Mouse (Mus musculus): Measurements from ENCODE around the gene Tbc1d1.

Gene Tbc1d1

GRCm38 (mm10) chr5:64160705-64161391, 4.7 kb downstream of the Tbc1d1 start:
- DNase-seq (ENCODE audit: low read depth, low spot score): no peak

DNA sequence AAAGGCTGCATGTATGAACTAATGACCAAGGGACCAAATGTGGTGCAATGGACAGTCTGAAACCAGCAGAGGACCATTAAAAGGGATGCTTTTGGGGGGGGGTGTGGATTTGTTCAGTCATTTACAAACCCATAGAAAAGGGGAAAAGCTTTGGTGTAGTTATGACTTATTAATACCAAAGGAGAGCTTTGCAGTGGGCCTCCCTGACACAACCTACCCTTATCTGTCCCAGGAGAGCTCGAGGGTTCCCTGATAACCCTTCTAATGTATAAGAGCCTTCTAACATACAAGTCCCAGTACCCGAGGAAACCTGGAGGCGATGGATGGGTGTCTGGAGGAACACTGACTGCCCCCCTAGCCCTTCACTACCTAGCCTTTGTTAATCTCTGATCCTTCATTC, 5.8 kb downstream of the Tbc1d1 start:
- DNase-seq (ENCODE audit: low read depth, low spot score): no peak

DNA sequence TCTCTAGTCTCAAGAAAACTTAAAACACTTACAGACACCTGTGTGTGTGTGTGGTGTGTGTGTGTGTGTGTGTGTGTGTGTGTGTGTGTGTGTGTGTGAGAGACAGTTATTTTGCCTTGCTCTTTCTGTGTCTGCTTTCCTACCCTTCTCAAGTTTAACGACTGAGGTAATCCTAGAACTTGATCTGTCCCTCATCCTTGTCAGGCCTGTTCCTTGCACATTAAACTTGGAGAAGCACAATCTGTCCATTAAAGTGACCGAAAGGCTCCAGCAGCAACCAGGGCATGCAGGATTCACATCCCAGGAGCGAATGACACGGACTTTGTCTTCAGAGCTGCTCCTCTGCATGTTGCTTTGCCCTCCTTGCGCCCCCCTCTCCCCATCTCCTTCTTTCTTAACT, 6.5 kb downstream of the Tbc1d1 start:
- peak; percentile 76 for DNase-seq (ENCODE audit: low read depth, low spot score)

DNA sequence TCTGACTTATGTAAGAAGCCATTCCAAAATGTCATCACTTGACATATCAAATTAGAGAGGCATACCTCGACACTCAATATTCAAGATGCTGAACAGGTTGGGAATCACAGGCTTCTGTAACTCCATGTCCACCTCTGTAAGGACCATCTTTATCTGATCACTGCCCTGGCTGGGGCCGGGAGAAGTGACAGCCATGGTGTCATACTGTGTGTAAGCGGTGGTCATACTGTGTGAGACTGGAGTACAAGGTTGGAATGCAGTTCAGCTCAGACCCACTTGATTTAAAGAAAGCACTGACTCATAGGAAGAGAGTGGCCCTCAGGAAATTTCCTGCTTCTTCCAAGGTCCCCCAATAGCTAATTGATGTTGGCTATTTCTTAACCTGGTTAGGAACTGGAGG, 8.3 kb downstream of the Tbc1d1 start:
- DNase-seq (ENCODE audit: low read depth, low spot score): no peak

- no peak for DNase-seq (ENCODE audit: low read depth, low spot score)
Measured at GRCm38 (mm10) chr5:64165826-64166225, 9.7 kb downstream of the Tbc1d1 start.

- DNase-seq (ENCODE audit: low read depth, low spot score): peak; percentile 47
Measured at GRCm38 (mm10) chr5:64168990-64169540, 13.0 kb downstream of the Tbc1d1 start.

- DNase-seq (ENCODE audit: low read depth, low spot score): no peak
Measured at GRCm38 (mm10) chr5:64172884-64173283, 16.8 kb downstream of the Tbc1d1 start.

DNA sequence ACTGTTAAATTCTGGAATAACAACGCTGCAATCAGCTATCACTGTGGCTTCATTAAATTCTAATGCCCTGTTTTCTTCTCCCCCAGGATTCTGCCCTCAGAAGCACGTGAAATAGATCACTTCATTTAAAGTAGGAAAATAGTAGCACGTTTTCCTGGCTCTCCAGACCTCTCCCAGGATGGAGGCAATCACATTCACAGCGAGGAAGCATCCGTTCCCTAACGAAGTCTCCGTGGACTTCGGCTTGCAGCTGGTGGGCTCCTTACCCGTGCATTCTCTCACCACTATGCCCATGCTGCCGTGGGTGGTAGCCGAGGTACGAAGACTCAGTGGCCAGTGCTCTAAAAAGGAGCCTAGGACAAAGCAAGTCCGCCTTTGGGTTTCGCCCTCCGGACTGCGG, 17.2 kb downstream of the Tbc1d1 start:
- no peak for DNase-seq (ENCODE audit: low read depth, low spot score)

- no peak for DNase-seq (ENCODE audit: low read depth, low spot score)
Measured at GRCm38 (mm10) chr5:64174429-64174935, 18.4 kb downstream of the Tbc1d1 start.

DNA sequence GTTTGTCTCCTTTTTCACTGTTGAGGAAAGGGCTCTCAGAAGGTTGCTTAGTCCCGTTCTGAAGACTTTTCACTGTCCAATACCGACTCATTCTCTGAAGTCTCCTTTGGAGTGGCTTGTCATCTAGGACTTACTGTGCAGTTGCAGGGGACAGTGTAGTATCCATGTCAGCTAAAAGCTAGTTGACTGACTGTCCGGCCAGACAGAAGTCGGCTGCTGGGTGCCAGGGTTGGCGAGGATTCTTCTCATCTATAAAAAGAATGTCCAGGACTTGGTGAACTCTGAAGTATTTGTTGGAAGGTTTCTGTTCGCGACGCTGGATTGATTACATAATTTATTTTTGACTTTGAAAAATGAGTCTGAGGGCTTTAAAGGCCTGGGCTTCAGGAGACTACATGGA, 24.4 kb downstream of the Tbc1d1 start:
- DNase-seq (ENCODE audit: low read depth, low spot score): peak; percentile 88

- no peak for DNase-seq (ENCODE audit: low read depth, low spot score)
Measured at GRCm38 (mm10) chr5:64183712-64184111, 27.6 kb downstream of the Tbc1d1 start.

GRCm38 (mm10) chr5:64185257-64185656, 29.2 kb downstream of the Tbc1d1 start:
- no peak for DNase-seq (ENCODE audit: low read depth, low spot score)

DNA sequence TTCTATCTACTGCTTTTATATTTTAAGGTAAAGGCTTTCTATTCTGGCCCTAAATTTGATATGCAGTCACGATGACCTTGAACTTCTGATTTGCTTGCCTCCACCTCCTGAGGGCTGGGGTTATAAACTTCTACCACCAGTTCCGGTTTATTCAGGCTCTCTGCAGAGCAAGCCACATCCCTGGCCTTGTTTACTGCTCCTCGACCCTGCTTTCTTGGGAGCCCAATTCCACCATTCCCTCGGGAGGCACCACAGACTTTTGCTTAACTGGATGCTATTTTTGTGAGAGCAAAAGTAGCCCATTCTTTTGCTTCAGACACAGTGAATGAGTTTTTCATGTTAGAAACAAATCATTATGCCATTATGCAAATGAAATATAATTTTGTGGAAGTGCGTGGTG, 30.5 kb downstream of the Tbc1d1 start:
- DNase-seq (ENCODE audit: low read depth, low spot score): no peak

GRCm38 (mm10) chr5:64188083-64188648, 32.1 kb downstream of the Tbc1d1 start:
- peak; percentile 44 for DNase-seq (ENCODE audit: low read depth, low spot score)

- DNase-seq (ENCODE audit: low read depth, low spot score): no peak
Measured at GRCm38 (mm10) chr5:64190892-64191291, 34.8 kb downstream of the Tbc1d1 start.

DNA sequence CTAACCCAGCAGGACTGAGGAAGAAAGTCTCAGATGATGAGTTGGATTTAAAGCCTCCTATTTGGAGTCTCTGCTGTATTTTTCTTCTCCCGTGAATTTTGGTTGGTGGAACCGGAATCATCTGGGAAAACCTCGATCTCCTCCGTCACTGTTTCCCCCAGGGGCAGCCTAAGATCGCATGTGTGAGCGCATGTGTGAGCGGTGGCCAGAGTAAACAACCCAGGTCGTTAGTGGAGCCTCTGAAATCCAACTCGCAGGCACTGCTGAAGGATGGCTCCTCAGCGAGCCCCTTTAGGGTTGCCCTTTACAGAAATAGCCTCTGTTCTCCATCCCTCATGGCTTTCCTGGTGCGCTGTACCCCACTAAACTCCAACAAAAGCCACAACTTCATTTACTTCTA, 37.2 kb downstream of the Tbc1d1 start:
- peak; percentile 84 for DNase-seq (ENCODE audit: low read depth, low spot score)

DNA sequence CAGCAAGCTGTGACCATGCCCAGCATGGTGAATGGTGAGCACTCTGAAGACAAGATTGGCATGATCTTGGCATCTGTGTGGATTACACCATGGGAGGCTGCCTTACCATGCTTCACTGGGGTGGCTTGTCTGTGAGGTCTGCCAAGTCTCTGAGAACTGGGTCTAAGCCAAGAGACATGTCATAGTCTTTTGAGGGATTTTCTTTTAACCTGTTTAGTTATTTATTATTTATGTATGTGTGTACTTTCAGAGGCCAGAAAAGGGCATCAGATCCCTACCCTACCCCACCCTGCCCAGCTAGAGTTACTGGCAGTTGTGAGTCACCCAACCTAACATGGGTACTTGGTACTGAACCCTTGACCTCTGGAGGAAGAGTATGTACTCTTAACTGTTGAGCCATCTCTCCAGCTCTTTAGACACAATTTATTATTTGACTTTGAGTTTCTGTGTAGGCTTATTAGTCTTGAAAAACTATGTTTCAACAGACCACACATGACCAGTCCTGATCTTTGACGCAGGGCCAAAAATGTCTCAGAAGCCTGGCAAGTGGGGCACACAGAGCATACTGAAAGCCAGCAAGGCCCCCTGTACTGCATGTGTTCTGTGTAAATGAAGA, 40.3 kb downstream of the Tbc1d1 start:
- DNase-seq (ENCODE audit: low read depth, low spot score): peak; percentile 93

- peak; percentile 88 for DNase-seq (ENCODE audit: low read depth, low spot score)
Measured at GRCm38 (mm10) chr5:64196866-64197321, 40.8 kb downstream of the Tbc1d1 start.

GRCm38 (mm10) chr5:64198624-64199023, 42.5 kb downstream of the Tbc1d1 start:
- peak; percentile 94 for DNase-seq (ENCODE audit: low read depth, low spot score)

GRCm38 (mm10) chr5:64201071-64201470, 45.0 kb downstream of the Tbc1d1 start:
- DNase-seq (ENCODE audit: low read depth, low spot score): no peak

DNA sequence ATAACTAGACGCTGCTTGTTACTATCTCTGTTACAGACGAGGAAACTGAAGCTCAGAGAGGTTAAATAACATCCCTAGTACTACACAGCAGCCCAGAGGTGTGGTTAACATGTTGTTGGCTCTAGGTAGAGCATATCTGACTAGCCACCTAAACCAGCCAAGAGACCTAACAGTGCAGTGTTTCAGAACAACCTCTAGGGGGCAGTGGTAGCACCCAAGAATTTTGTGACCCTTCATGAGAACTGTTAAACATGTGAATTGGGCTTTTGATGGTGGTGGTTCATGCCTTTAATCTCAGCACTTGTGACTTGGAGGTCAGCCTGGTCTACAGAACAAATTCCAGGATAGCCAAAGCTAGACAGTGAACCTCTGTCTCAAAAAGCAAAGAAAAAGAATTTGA, 46.2 kb downstream of the Tbc1d1 start:
- peak; percentile 57 for DNase-seq (ENCODE audit: low read depth, low spot score)

- DNase-seq (ENCODE audit: low read depth, low spot score): no peak
Measured at GRCm38 (mm10) chr5:64205610-64206009, 49.5 kb downstream of the Tbc1d1 start.

- DNase-seq (ENCODE audit: low read depth, low spot score): no peak
Measured at GRCm38 (mm10) chr5:64206431-64206830, 50.3 kb downstream of the Tbc1d1 start.
